Mouse (Mus musculus) embryonic facial prominence, embryonic 10.5 days (tissue): ENCODE measurements around the gene Coro6. TPM values are rescaled to one million over a fixed set of nuclear protein-coding genes. Genes with fewer than 3 reads are reported as not detected.

Source experiments
- DNase-seq: peaks from one replicate; pipeline ENCODE4 v3.0.0-alpha.2; 2017; ENCODE audit warnings: low spot score
- H3K27ac ChIP-seq: fragments of 300-500 bp; sonication (generic); replicated peaks from 2 replicates; pipeline ENCODE4 v1.5.1; 2016; ENCODE audit warnings: mild to moderate bottlenecking
- H3K27me3 ChIP-seq: fragments of 300-500 bp; sonication (generic); replicated peaks from 2 replicates; pipeline ENCODE4 v1.6.1; 2016; ENCODE audit warnings: low read depth, mild to moderate bottlenecking; ENCODE audit not compliant: poor library complexity, severe bottlenecking
- H3K36me3 ChIP-seq: fragments of 300-500 bp; sonication (generic); replicated peaks from 2 replicates; pipeline ENCODE4 v1.6.1; 2016; ENCODE audit warnings: mild to moderate bottlenecking, moderate library complexity
- H3K4me1 ChIP-seq: fragments of 300-500 bp; sonication (generic); 2 replicates; pipeline ENCODE4 v1.6.1; 2016
- H3K4me3 ChIP-seq: fragments of 300-500 bp; sonication (generic); 2 replicates; pipeline ENCODE4 v1.5.1; 2016; ENCODE audit warnings: mild to moderate bottlenecking, moderate library complexity
- H3K9me3 ChIP-seq: fragments of 300-500 bp; sonication (generic); 2 replicates; pipeline ENCODE4 v1.6.1; 2016; ENCODE audit warnings: mild to moderate bottlenecking
- WGBS: fragments of 180-500 bp; shearing (Covaris S2); methylation state at CpG from one replicate; pipeline ENCODE4 v1.1.7; 2016; 5-methylcytosine and 5-hydroxymethylcytosine counted together
- polyA plus RNA-seq: library from polyadenylated mRNA; unstranded; fragments of >200 nt; fragmentation: Nextera tagmentation; extraction: Ambion mirVana; gene quantifications from 2 replicates; pipeline ENCODE4 v1.2.1, GENCODE M21; 2016

Gene Coro6
- polyA plus RNA-seq, 1 experiment from 2014 or later: not detected

DNA sequence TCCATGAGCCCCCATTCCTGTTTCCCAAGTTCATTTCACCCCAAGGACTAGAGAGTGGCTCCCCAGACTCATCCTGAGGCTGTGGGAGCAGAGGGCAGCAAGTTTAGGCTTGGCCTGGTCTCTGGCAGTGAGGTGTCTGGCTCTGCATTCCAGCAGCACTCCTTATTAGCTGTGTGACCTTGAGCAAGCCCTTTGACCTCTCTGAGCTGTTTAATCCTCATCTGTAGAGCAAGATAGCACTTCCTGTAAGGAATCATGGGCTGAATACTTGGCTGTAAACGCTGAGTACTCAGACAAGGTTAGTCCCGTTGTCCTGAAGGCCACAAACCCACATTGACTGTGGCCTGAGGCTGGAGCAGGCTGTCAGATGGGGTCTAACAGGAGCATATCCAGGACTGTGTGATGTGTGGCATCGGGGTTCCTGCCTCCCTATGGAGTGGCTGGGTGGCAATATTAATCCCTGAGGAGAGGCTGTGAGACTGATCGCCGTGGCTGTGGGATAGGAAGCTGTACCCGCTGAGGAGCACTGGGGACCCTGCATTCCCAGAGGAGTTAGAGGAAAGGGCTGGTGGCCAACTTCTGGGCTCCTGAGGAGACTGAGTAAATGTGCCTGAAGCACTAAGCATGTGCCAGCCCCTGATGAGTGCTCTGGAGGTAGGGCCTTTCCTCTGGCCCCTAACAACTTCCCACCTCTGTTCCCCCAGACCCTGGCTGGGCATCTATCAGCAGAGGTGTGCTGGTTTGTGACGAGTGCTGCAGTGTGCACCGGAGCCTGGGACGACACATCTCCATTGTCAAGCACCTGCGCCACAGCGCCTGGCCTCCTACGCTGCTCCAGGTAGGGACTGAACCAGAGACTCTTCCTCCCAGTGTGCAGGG, 36.3 kb downstream of the Coro6 start:
- peaks cover 75% of the 10 kb centered on the region for H3K4me1 ChIP-seq
- no peaks in the 10 kb centered on the region for H3K9me3 ChIP-seq
- H3K27ac ChIP-seq: peak overlapping the region; percentile 85
- WGBS: 63% methylated on average over 12 of the region's 12 CpGs
- H3K4me3 ChIP-seq: peak overlapping the region; percentile 43
- no peaks in the 10 kb centered on the region for H3K27me3 ChIP-seq
- peaks cover 67% of the 10 kb centered on the region for H3K36me3 ChIP-seq
- DNase-seq: peak; percentile 28

- Histone ChIP-seq H3K27ac (peak overlapping the region; percentile 85; the same call in 1 of the 2 replicates), H3K36me3 (peaks cover 75% of the 10 kb centered on the region), H3K9me3 (no peaks in the 10 kb centered on the region), H3K27me3 (no peaks in the 10 kb centered on the region), H3K4me1 (peaks cover 68% of the 10 kb centered on the region), H3K4me3 (no peak overlapping the region)
- WGBS: 87% methylated on average over 7 of the region's 7 CpGs
- DNase-seq: no peak
These were observed 37.1 kb downstream of the Coro6 start for GRCm38 (mm10) chr11:77499354-77499753.

GRCm38 (mm10) chr11:77500361-77501325, 38.4 kb downstream of the Coro6 start:
- Histone ChIP-seq H3K36me3 (peaks cover 87% of the 10 kb centered on the region), H3K4me3 (no peak overlapping the region)

DNA sequence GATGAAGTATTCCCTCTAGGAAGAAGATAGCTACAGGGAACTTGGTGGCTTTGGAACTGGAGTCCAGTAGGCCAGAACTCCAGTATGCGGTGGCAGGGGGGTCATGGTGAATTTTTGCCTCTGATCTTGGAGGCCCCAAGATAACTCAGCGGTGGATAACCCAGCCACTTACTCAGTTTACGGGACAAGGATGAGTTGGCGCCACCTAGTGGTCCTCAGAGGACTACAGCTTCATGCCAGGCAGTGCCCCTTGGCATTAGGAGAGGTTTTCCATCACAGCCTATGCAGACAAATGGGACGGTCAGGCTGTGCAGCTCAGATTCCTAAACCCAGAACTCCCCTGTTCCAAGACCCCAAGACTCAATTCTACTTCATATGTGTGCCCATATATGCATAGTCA, 39.2 kb downstream of the Coro6 start:
- Histone ChIP-seq H3K4me3 (no peak overlapping the region), H3K27ac (no peak overlapping the region), H3K4me1 (peaks cover 48% of the 10 kb centered on the region), H3K36me3 (peaks cover 87% of the 10 kb centered on the region), H3K27me3 (no peaks in the 10 kb centered on the region), H3K9me3 (no peaks in the 10 kb centered on the region)
- WGBS: 31% methylated on average over 5 of the region's 5 CpGs
- peak; percentile 74 for DNase-seq

More at GRCm38 (mm10) chr11:77500361-77501325, 38.4 kb downstream of the Coro6 start:
- 86% methylated on average over 17 of the region's 17 CpGs for WGBS
- Histone ChIP-seq H3K4me1 (peaks cover 55% of the 10 kb centered on the region), H3K27me3 (no peaks in the 10 kb centered on the region), H3K9me3 (no peaks in the 10 kb centered on the region), H3K27ac (no peak overlapping the region)
- no peak for DNase-seq

- Histone ChIP-seq H3K36me3 (peaks cover 92% of the 10 kb centered on the region), H3K27me3 (no peaks in the 10 kb centered on the region), H3K4me3 (no peak overlapping the region), H3K27ac (no peak overlapping the region), H3K9me3 (no peaks in the 10 kb centered on the region), H3K4me1 (peaks cover 43% of the 10 kb centered on the region)
- WGBS: 90% methylated on average over 4 of the region's 4 CpGs
- no peak for DNase-seq
These were observed 39.8 kb downstream of the Coro6 start for GRCm38 (mm10) chr11:77501971-77502370.

DNA sequence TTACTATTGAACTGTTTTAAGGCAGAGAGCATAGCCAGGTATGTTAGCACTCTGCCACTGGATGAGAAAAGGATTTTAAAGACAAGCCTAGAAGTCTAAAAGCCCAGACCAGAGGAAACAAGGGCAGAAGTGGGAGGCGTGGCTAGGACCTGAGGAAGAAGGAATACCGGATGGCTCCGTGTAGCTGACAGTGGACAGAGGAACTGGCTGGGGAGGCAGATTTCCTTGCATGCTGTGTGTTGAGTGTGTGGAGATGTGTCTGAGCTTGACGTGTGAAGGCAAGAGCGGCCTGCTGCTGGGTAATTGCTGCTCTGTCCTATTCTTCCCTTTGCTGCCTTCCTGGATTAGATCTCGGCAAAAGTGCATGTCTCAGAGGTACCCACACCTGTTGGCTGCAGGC, 40.3 kb downstream of the Coro6 start:
- no peak overlapping the region for H3K27ac ChIP-seq
- H3K4me3 ChIP-seq: no peak overlapping the region
- DNase-seq: no peak
- no peaks in the 10 kb centered on the region for H3K9me3 ChIP-seq
- H3K4me1 ChIP-seq: peaks cover 41% of the 10 kb centered on the region
- 90% methylated on average over 6 of the region's 6 CpGs for WGBS
- H3K36me3 ChIP-seq: peaks cover 93% of the 10 kb centered on the region
- H3K27me3 ChIP-seq: no peaks in the 10 kb centered on the region

DNA sequence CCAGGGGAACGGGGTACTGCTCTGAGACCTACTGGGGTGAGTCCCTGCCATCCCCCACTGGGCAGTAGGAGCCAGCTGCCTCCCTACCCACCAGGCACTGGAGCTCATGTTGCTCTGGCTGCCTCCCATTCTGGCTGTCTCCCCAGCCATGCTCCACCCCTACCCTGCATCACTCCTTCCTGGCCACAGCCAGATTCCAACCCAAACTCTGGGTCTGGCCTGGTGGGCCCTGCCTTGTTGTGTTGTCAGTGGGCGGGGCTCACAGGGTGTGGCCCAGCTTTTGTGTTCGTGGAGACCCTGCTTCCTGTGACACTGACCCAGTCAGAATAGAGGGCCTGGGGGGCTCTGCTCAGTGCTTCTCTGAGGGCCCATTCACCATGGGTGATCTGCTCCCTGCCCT, 41.3 kb downstream of the Coro6 start:
- no peak overlapping the region; the same call in 1 of the 2 replicates for H3K27ac ChIP-seq
- DNase-seq: no peak
- H3K36me3 ChIP-seq: peaks cover 95% of the 10 kb centered on the region
- 70% methylated on average over 3 of the region's 3 CpGs for WGBS
- no peaks in the 10 kb centered on the region for H3K27me3 ChIP-seq
- H3K9me3 ChIP-seq: no peaks in the 10 kb centered on the region
- H3K4me1 ChIP-seq: peaks cover 41% of the 10 kb centered on the region
- H3K4me3 ChIP-seq: no peak overlapping the region; the same call in 1 of the 2 replicates

- Histone ChIP-seq H3K27ac (no peak overlapping the region), H3K4me1 (peaks cover 39% of the 10 kb centered on the region), H3K4me3 (no peak overlapping the region), H3K36me3 (peaks cover 94% of the 10 kb centered on the region), H3K9me3 (no peaks in the 10 kb centered on the region), H3K27me3 (no peaks in the 10 kb centered on the region)
- whole genome bisulfite sequencing: 94% methylated on average over 19 of the region's 19 CpGs
- DNase-seq: no peak
These were observed 42.2 kb downstream of the Coro6 start for GRCm38 (mm10) chr11:77504377-77504776.

- no peak for DNase-seq
- no peaks in the 10 kb centered on the region for H3K9me3 ChIP-seq
- H3K27ac ChIP-seq: no peak overlapping the region
- H3K36me3 ChIP-seq: peaks cover 94% of the 10 kb centered on the region
- WGBS: 91% methylated on average over 22 of the region's 22 CpGs
- no peak overlapping the region for H3K4me3 ChIP-seq
- H3K4me1 ChIP-seq: peaks cover 32% of the 10 kb centered on the region
- H3K27me3 ChIP-seq: no peaks in the 10 kb centered on the region
These were observed 43.2 kb downstream of the Coro6 start for GRCm38 (mm10) chr11:77505291-77505980.

GRCm38 (mm10) chr11:77506273-77506672, 44.1 kb downstream of the Coro6 start:
- Histone ChIP-seq H3K4me3 (no peak overlapping the region), H3K4me1 (peaks cover 24% of the 10 kb centered on the region), H3K36me3 (peaks cover 89% of the 10 kb centered on the region), H3K9me3 (no peaks in the 10 kb centered on the region), H3K27ac (no peak overlapping the region; the same call in 1 of the 2 replicates), H3K27me3 (no peaks in the 10 kb centered on the region)
- WGBS: 88% methylated on average over 14 of the region's 14 CpGs
- DNase-seq: no peak

DNA sequence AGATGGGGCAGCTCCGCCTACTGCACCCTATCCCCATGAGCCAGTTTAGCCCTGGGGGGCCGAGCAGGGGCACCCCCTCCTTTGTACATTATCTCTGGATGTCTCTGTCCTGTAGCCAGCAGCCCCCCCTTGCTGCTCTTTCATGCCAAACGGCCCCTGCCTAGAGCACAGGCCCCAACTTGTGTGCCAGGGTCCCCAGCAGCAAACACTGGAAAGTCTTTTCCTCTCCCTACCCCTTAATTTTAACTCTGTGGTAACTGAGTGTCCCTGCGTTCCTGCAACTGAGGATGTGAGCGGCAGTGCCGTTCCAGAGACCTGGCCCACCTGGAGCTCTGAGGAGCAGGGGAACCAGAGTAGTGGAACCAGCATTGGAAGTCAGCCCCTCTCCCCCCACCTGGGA, 44.7 kb downstream of the Coro6 start:
- 88% methylated on average over 6 of the region's 6 CpGs for whole genome bisulfite sequencing
- Histone ChIP-seq H3K36me3 (peaks cover 83% of the 10 kb centered on the region), H3K27me3 (no peaks in the 10 kb centered on the region), H3K4me1 (peaks cover 26% of the 10 kb centered on the region), H3K9me3 (no peaks in the 10 kb centered on the region), H3K27ac (no peak overlapping the region; the same call in 1 of the 2 replicates), H3K4me3 (no peak overlapping the region)
- DNase-seq: no peak

GRCm38 (mm10) chr11:77507426-77507825, 45.2 kb downstream of the Coro6 start:
- Histone ChIP-seq H3K36me3 (peaks cover 78% of the 10 kb centered on the region), H3K27ac (no peak overlapping the region), H3K27me3 (no peaks in the 10 kb centered on the region), H3K9me3 (no peaks in the 10 kb centered on the region), H3K4me3 (no peak overlapping the region), H3K4me1 (peaks cover 30% of the 10 kb centered on the region)
- WGBS: 74% methylated on average over 4 of the region's 4 CpGs
- peak; percentile 13 for DNase-seq
